In genomic region chr5:129590915-129591314, GRCm38 (mm10) we compare ENCODE assay signal across 10 mouse cellular contexts. TPM values are rescaled to one million over a fixed set of nuclear protein-coding genes. Genes with fewer than 3 reads are reported as not detected.
DNase-seq lines count a peak whose midpoint lies in the region; ATAC-seq and TF ChIP-seq lines count a peak whose summit lies in the region.
"Had no signal": no experiment of that assay in that cellular context is flagged by ENCODE, and none has a peak within 500 bp of the region (broad histone marks: within the 10 kb centered on the region; RNA-seq: fewer than 3 reads in every experiment).

No protein-coding gene starts in this region.

- intact Hi-C loops in left cerebral cortex, postnatal 4 days (cut with DNase I): no loop called here
- intact Hi-C loops in gastrocnemius, adult 2 months (cut with DNase I): no loop called here

- peak; percentile 19; the same call in 1 of the 2 replicates for ATAC-seq in hindbrain, postnatal 0 days
- no peak for ATAC-seq in activated CD4-positive, CD25-positive, alpha-beta regulatory T cell, adult 4 months

- H3K4me2 ChIP-seq in hindbrain, postnatal 0 days (ENCODE audit: low read depth, low read length): no peak overlapping the region

- WGBS in hindbrain, postnatal 0 days: 9% methylated on average over 11 of the region's 11 CpGs

- no peaks in the 10 kb centered on the region for H3K27me3 ChIP-seq in hindbrain, postnatal 0 days (ENCODE audit: insufficient read depth, low read length)

- H3K9me3 ChIP-seq in hindbrain, postnatal 0 days (ENCODE audit: low read length): no peaks in the 10 kb centered on the region

- H3K9ac ChIP-seq in hindbrain, postnatal 0 days (replicated peaks; ENCODE audit: low read length): no peak overlapping the region
- H3K9ac ChIP-seq: liver, embryonic 14.5 days had no signal

- H3K36me3 ChIP-seq in hindbrain, postnatal 0 days (ENCODE audit: insufficient read depth, low read length): no peaks in the 10 kb centered on the region
- H3K36me3 ChIP-seq: G1E had no signal

- H3K27ac ChIP-seq in hindbrain, postnatal 0 days: no peak overlapping the region
- no peak overlapping the region for H3K27ac ChIP-seq in gastrocnemius, adult 2 months
- H3K27ac ChIP-seq: liver, embryonic 14.5 days had no signal

- H3K4me3 ChIP-seq in hindbrain, postnatal 0 days (ENCODE audit: low read length): no peak overlapping the region
- H3K4me3 ChIP-seq in gastrocnemius, adult 2 months: no peak overlapping the region

- TF ChIP-seq CTCF in hindbrain, postnatal 0 days (IDR thresholded peaks at IDR 0.05; ENCODE audit: low read depth): no peak
- no peak for TF ChIP-seq CTCF in gastrocnemius, adult 2 months (IDR thresholded peaks at IDR 0.05)

- peak; percentile 42 to 55 for DNase-seq in left cerebral cortex, adult 18-20 months (ENCODE audit: low spot score in 2 of 2)
- no peak for DNase-seq in left cerebral cortex, postnatal 4 days
- DNase-seq in embryo, embryonic 10 days (ENCODE audit: low spot score): peak; percentile 46
- DNase-seq in hindbrain, postnatal 0 days (ENCODE audit: low spot score): peak; percentile 42
- DNase-seq in right cerebral cortex, postnatal 10 days (ENCODE audit: low spot score in 2 of 2): peak; percentile 54 to 71
- no peak for DNase-seq in gastrocnemius, adult 2 months
- DNase-seq in natural killer cell, adult 2 months (ENCODE audit: low spot score in 2 of 2): no peak

- H3K4me1 ChIP-seq in hindbrain, postnatal 0 days (ENCODE audit: insufficient read depth, low read length): peaks cover 11% of the 10 kb centered on the region

RNA-seq across cellular contexts. Expression of gene Mmp17, which starts 6.9 kb away (rescaled TPM):
- 100 to 1,000 TPM in 1 of 2 experiments, 10 to 100 TPM in 1; 98.9 to 104 TPM for total RNA-seq in left cerebral cortex, adult 18-20 months (2021)
- 10 to 100 TPM; 39.5 to 47.2 TPM for total RNA-seq in left cerebral cortex, postnatal 4 days (2021)
- total RNA-seq in hindbrain, postnatal 0 days (2014; rRNA removed): 24.0 and 26.5 TPM in 2 replicates
- polyA plus RNA-seq in hindbrain, postnatal 0 days (2015; fragmentation: Nextera tagmentation; extraction: Ambion mirVana): 7.4 and 8.0 TPM in 2 replicates
- total RNA-seq in gastrocnemius, adult 2 months (2021): under 1 TPM; 0.26 to 0.39 TPM
- under 1 TPM; 0.07 to 0.09 TPM for polyA plus RNA-seq in activated CD4-positive, CD25-positive, alpha-beta regulatory T cell, adult 4 months (2017; shearing (Covaris generic))

Comparison
In these comparisons a context has a peak if more than half of its experiments do, and no peak if none do; other contexts are left out.
1. DNase-seq: peak in left cerebral cortex, adult 18-20 months (2 of 2), embryo, embryonic 10 days (single experiment), hindbrain, postnatal 0 days (single experiment) and right cerebral cortex, postnatal 10 days (2 of 2); none in left cerebral cortex, postnatal 4 days (single experiment), gastrocnemius, adult 2 months (single experiment) and natural killer cell, adult 2 months (0 of 2).
2. RNA of gene Mmp17, which starts 6.9 kb away (total RNA-seq): 98.9 to 104 TPM in left cerebral cortex, adult 18-20 months, 39.5 to 47.2 TPM in left cerebral cortex, postnatal 4 days and 24.0 to 26.5 TPM in hindbrain, postnatal 0 days; 0.26 to 0.39 TPM in gastrocnemius, adult 2 months; every median in the first group is over 10 times any median in the second.